Mouse (Mus musculus) CH12.LX (cell line): ENCODE data around the gene Clcn7.

Experiments used
- CTCF ChIP-seq, 2 experiments: IDR thresholded peaks in 1 of 2; conservative IDR thresholded peaks in 1 of 2; 2 replicates each; pipeline ENCODE4 v1.5.1; 2011 to 2012; ENCODE audit warnings: low read depth in 2 of 2, low read length in 2 of 2, improper control_type of control experiment in 1 of 2, inconsistent platforms in 1 of 2, mild to moderate bottlenecking in 1 of 2, moderate library complexity in 1 of 2
- MAX ChIP-seq: IDR thresholded peaks from 2 replicates; pipeline ENCODE4 v1.6.1; 2011; ENCODE audit warnings: low read length, improper control_type of control experiment
- MAZ ChIP-seq: IDR thresholded peaks from 2 replicates; pipeline ENCODE4 v1.6.1; 2012; ENCODE audit warnings: low read depth, mild to moderate bottlenecking, inconsistent platforms, low read length, improper control_type of control experiment, moderate library complexity
- POLR2A ChIP-seq: IDR thresholded peaks from 2 replicates; pipeline ENCODE4 v1.6.1; 2011; ENCODE audit warnings: low read depth, mild to moderate bottlenecking, improper control_type of control experiment, low read length
- SIN3A ChIP-seq: IDR thresholded peaks from 2 replicates; pipeline ENCODE4 v1.6.1; 2012; ENCODE audit warnings: low read length, improper control_type of control experiment, inconsistent platforms

GRCm38 (mm10) chr17:25120406-25120805, 12.8 kb upstream of the Clcn7 start, which contains the start of gene Ptx4:
- no peak for TF ChIP-seq CTCF (conservative IDR thresholded peaks at IDR 0.05 in 1 of 2, IDR thresholded peaks at IDR 0.05 in 1 of 2; ENCODE audit: low read depth in 2 of 2, low read length in 2 of 2)
- TF ChIP-seq POLR2A: no peak
- TF ChIP-seq MAX: no peak
- TF ChIP-seq MAZ: no peak
- no peak for TF ChIP-seq SIN3A
